12 mouse cellular contexts compared by ENCODE assay signal in genomic region chr9:39493895-39494294, GRCm38 (mm10).
"Had no signal": no experiment of that assay in that cellular context is flagged by ENCODE, and none has a peak within 500 bp of the region (broad histone marks: within the 10 kb centered on the region; RNA-seq: fewer than 3 reads in every experiment).

Olfr44 (minus strand) TSS chr9:39493995.

- DNase-seq: retina, postnatal 1 day; right cerebral cortex, adult 18-20 months; right cerebral cortex, postnatal 14 days; right cerebral cortex, postnatal 25 days; right cerebral cortex, postnatal 4 days; spleen, adult 18-20 months; thymus, adult 18-20 months; thymus, adult 2 months; thymus, postnatal 14 days; thymus, postnatal 25 days; thymus, postnatal 36 days; thymus, postnatal 4 days had no signal
